ENCODE assay signal across 1 mouse cellular context in the genomic region with DNA sequence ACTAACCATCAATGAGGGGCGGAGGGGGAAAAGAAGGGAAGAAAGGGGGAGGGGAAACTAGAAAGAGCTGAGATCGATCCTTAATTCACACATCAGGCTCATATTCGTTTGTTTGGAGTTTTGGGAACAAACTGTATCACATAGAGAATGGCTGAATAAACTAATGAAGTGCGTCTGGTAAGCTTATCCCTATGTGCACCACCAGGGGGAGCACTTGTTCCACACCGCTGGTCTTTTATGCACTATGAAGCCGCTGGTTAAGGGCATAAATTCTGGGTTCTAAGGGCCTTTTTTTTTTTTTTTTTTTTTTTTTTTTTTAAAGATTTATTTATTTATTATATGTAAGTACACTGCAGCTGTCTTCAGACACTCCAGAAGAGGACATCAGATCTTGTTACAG.
TF ChIP-seq lines count a peak whose summit lies in the region.

No protein-coding gene starts in this region.

TF ChIP-seq in CH12.LX, 34 proteins besides CTCF, POLR2A, EP300 and RAD21 (continued from another document):
- TF ChIP-seq SMC3 (IDR thresholded peaks at IDR 0.05; ENCODE audit: low read depth, low read length) (peak; percentile 88), MEF2A (IDR thresholded peaks at IDR 0.05; ENCODE audit: borderline replicate concordance, low read depth, low read length) (no peak), ZC3H11A (IDR thresholded peaks at IDR 0.05; ENCODE audit: low read depth, low read length) (peak; percentile 51), TBP (conservative IDR thresholded peaks at IDR 0.05; ENCODE audit: low read depth, low read length) (0 out of 2 replicates have a peak, but pooled peaks have one; percentile 35), ZNF384 (IDR thresholded peaks at IDR 0.05; ENCODE audit: low read depth, low read length) (peak; percentile 85), USF2 (conservative IDR thresholded peaks at IDR 0.05; ENCODE audit: low read depth, low read length) (no peak)
TF ChIP-seq in CH12.LX: peak in this region for 4.
